Mouse (Mus musculus) spleen, embryonic (tissue): ENCODE measurements around the gene C1qtnf1.

ENCODE experiments used
- CTCF ChIA-PET: fragments of 350-600 bp; sonication (Branson Sonifier 250); formaldehyde crosslinking; loops from one replicate; lab custom pipeline; 2022; lab: Charles Lee

The C1qtnf1 gene

GRCm38 (mm10) chr11:118470234-118470966, 42.4 kb downstream of the C1qtnf1 start:
- CTCF ChIA-PET, result no interaction called here

GRCm38 (mm10) chr11:118471676-118472075, 43.7 kb downstream of the C1qtnf1 start:
- CTCF ChIA-PET, result no interaction called here

- CTCF ChIA-PET, result interaction anchor here (0.6 kb wide), 1 partner anchor 1337 kb away, joined by 6 read pairs; no protein-coding TSS in a partner anchor
Measured at GRCm38 (mm10) chr11:118473161-118473560, 45.2 kb downstream of the C1qtnf1 start.

- CTCF ChIA-PET, result interaction anchor here (1.6 kb wide), 1 partner anchor 12 kb away, joined by 3 read pairs; no protein-coding TSS in a partner anchor
Measured at GRCm38 (mm10) chr11:118473842-118474500, 46.0 kb downstream of the C1qtnf1 start.

- CTCF ChIA-PET, result interaction anchor here (0.6 kb wide), 1 partner anchor 14 kb away, joined by 3 read pairs; no protein-coding TSS in a partner anchor
Measured at GRCm38 (mm10) chr11:118475496-118476083, 47.6 kb downstream of the C1qtnf1 start.

GRCm38 (mm10) chr11:118476396-118477373, 48.7 kb downstream of the C1qtnf1 start, which contains the start of gene Engase:
Gene Engase (plus strand): TSS chr11:118476829.
- CTCF ChIA-PET, result interaction anchor here (0.5 kb wide), 1 partner anchor 875 kb away, joined by 6 read pairs; no protein-coding TSS in a partner anchor

- CTCF ChIA-PET, result no interaction called here
Measured at GRCm38 (mm10) chr11:118479776-118480175, 51.8 kb downstream of the C1qtnf1 start.

GRCm38 (mm10) chr11:118481231-118481630, 53.2 kb downstream of the C1qtnf1 start:
- CTCF ChIA-PET, result no interaction called here

GRCm38 (mm10) chr11:118481751-118482150, 53.7 kb downstream of the C1qtnf1 start:
- CTCF ChIA-PET, result no interaction called here

GRCm38 (mm10) chr11:118484169-118484568, 56.2 kb downstream of the C1qtnf1 start:
- CTCF ChIA-PET, result no interaction called here

- CTCF ChIA-PET, result no interaction called here
Measured at GRCm38 (mm10) chr11:118485338-118485737, 57.3 kb downstream of the C1qtnf1 start.

GRCm38 (mm10) chr11:118485780-118486179, 57.8 kb downstream of the C1qtnf1 start:
- CTCF ChIA-PET, result no interaction called here

GRCm38 (mm10) chr11:118486281-118486680, 58.3 kb downstream of the C1qtnf1 start:
- CTCF ChIA-PET, result no interaction called here

GRCm38 (mm10) chr11:118486881-118487772, 59.1 kb downstream of the C1qtnf1 start:
- CTCF ChIA-PET, result no interaction called here

GRCm38 (mm10) chr11:118488191-118488906, 60.3 kb downstream of the C1qtnf1 start:
- CTCF ChIA-PET, result no interaction called here

GRCm38 (mm10) chr11:118488907-118489270, 60.9 kb downstream of the C1qtnf1 start:
- CTCF ChIA-PET, result no interaction called here

GRCm38 (mm10) chr11:118490566-118491218, 62.7 kb downstream of the C1qtnf1 start:
- CTCF ChIA-PET, result interaction anchor here (0.6 to 1.4 kb wide), 2 partner anchors 26 to 47 kb away, joined by 3 to 5 read pairs; no protein-coding TSS in a partner anchor

GRCm38 (mm10) chr11:118491230-118491629, 63.2 kb downstream of the C1qtnf1 start:
- CTCF ChIA-PET, result interaction anchor here (0.9 to 1.4 kb wide), 2 partner anchors 46 to 47 kb away, joined by 3 to 5 read pairs; no protein-coding TSS in a partner anchor

GRCm38 (mm10) chr11:118493458-118493857, 65.5 kb downstream of the C1qtnf1 start:
- CTCF ChIA-PET, result interaction anchor here (1.2 kb wide), 1 partner anchor 30 kb away, joined by 3 read pairs; no protein-coding TSS in a partner anchor
